Mouse (Mus musculus) kidney, postnatal 14 days (tissue): Measurements from ENCODE around the gene Prpf4.

Experiments
- DNase-seq: peaks from one replicate; pipeline ENCODE4 v3.0.0; 2022; ENCODE audit warnings: mixed read lengths

The Prpf4 gene

GRCm38 (mm10) chr4:62408601-62409282 lies at the start of gene Prpf4, which contains the start of gene Cdc26:
TSS of gene Prpf4 (plus strand) at chr4:62408797.
TSS of gene Cdc26 (minus strand) at chr4:62408642.
- DNase-seq = peak; percentile 99

- no peak for DNase-seq
These were observed 49.3 kb upstream of the Prpf4 start for GRCm38 (mm10) chr4:62359256-62359775.

- DNase-seq = peak; percentile 97
These were observed 48.4 kb upstream of the Prpf4 start, which contains the start of the genes Fkbp15 and Slc31a1 for GRCm38 (mm10) chr4:62360088-62360804. TSS of gene Fkbp15 (minus strand) at chr4:62360548. TSS of gene Slc31a1 (plus strand) at chr4:62360727.

- no peak for DNase-seq
These were observed 47.7 kb upstream of the Prpf4 start for GRCm38 (mm10) chr4:62360805-62361455.

- DNase-seq = no peak
These were observed 47.0 kb upstream of the Prpf4 start for GRCm38 (mm10) chr4:62361571-62361970.

- no peak for DNase-seq
These were observed 46.6 kb upstream of the Prpf4 start for GRCm38 (mm10) chr4:62361997-62362396.

- DNase-seq = no peak
These were observed 46.2 kb upstream of the Prpf4 start for GRCm38 (mm10) chr4:62362437-62362836.

- no peak for DNase-seq
These were observed 44.3 kb upstream of the Prpf4 start for GRCm38 (mm10) chr4:62364299-62364698.

- DNase-seq = no peak
These were observed 42.3 kb upstream of the Prpf4 start for GRCm38 (mm10) chr4:62366291-62366690.

GRCm38 (mm10) chr4:62367586-62367985 lies 41.0 kb upstream of the Prpf4 start:
- no peak for DNase-seq

- DNase-seq = no peak
These were observed 39.5 kb upstream of the Prpf4 start for GRCm38 (mm10) chr4:62369091-62369490.

- no peak for DNase-seq
These were observed 36.2 kb upstream of the Prpf4 start for GRCm38 (mm10) chr4:62372410-62372809.

GRCm38 (mm10) chr4:62372818-62373520 lies 35.6 kb upstream of the Prpf4 start:
- no peak for DNase-seq

- DNase-seq = no peak
These were observed 34.9 kb upstream of the Prpf4 start for GRCm38 (mm10) chr4:62373668-62374067.

GRCm38 (mm10) chr4:62374342-62374741 lies 34.3 kb upstream of the Prpf4 start:
- DNase-seq = no peak

- DNase-seq = no peak
These were observed 32.5 kb upstream of the Prpf4 start for GRCm38 (mm10) chr4:62376123-62376522.

- no peak for DNase-seq
These were observed 28.7 kb upstream of the Prpf4 start for GRCm38 (mm10) chr4:62379724-62380381.

GRCm38 (mm10) chr4:62383207-62383606 lies 25.4 kb upstream of the Prpf4 start:
- no peak for DNase-seq

GRCm38 (mm10) chr4:62383752-62384151 lies 24.8 kb upstream of the Prpf4 start:
- no peak for DNase-seq

GRCm38 (mm10) chr4:62384159-62384558 lies 24.4 kb upstream of the Prpf4 start:
- no peak for DNase-seq

GRCm38 (mm10) chr4:62385439-62385838 lies 23.2 kb upstream of the Prpf4 start:
- DNase-seq = no peak
